Mouse (Mus musculus): Measurements from ENCODE around the gene Sinhcaf.
"Not testable (repeated sequence)": the region's sequence is repeated elsewhere in the genome, so short reads cannot be mapped to it uniquely, and the experiment has no call there.

Sinhcaf gene

DNA sequence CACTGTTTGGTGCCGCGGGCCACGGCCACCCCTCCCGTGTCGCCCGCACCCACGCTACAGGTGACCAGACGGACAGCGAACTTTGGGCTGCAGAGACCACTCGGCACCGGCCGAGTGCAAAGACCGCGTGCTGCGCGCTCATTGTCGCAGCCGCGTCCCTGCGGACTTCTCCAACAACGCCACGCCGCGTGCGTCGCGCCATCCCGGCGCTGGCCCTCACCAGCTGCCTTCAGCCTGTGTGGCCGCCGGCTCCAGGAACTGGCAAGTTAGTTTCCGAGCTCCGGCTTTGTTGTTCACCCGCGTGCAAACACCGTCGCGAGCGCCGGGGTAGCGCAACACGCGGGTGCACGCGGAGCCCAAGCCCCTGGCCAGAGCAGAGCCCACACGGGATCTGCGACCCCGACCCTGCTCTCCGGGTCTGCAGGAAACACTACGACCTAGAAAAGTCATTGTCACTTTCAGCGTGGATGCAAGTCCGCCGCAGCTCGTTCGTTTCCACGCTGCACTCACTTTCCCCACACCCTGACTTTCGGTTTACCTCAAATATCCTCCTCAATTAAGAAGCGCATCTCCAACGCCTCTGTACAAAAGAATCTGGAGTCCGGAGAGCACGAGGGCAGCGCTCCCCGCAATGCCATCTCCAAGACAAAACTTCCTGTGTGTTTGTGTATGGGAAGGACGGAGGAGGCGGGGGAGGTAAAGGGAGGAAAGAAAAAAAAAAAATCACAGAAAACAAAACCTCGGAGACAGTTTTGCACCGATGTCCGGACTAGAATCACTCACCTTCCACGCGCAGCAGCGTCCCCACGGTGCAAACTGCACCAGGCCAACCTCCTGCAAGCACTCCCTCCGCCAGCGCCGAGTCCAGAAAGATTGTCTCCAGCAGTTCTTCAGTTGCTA is 508 bp downstream of the Sinhcaf start:
- peak; percentile 69 for DNase-seq

DNA sequence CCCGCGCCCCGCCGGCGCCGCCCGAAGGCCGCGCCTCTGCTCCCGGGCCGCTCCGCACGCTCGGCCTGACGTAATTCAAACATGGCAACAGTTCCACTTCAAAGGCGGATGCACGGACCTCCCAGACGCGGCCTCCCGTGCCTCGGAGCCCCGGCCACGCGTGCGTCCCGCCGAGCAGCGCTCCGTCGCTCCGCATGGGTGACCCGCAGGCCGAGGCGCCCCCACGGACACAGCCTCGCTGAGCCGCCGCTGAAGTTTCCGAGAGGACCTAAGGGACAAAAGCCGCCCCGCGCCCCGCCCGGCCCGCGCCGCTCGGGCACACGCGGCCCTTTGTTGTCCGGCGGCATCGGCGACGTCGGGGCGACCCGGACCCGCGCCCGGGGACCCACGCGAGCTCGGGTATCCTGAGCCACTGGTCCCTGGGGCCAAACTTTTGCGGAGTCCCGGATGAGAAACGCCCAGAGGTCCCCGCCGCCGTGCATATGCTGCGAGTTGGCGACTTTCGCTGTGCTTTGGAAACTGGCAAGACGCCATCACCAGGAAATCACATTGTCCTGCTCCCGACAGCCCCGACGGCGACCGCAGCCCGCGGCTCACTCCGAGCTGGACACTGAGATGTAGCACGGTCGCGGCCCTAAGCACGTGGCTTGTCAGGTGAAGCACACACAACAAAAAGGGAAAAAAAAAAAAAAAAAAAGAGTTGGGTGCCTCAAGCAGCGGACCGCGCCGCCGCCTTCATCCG is 1.3 kb downstream of the Sinhcaf start:
- peak; percentile 82 for DNase-seq

DNA sequence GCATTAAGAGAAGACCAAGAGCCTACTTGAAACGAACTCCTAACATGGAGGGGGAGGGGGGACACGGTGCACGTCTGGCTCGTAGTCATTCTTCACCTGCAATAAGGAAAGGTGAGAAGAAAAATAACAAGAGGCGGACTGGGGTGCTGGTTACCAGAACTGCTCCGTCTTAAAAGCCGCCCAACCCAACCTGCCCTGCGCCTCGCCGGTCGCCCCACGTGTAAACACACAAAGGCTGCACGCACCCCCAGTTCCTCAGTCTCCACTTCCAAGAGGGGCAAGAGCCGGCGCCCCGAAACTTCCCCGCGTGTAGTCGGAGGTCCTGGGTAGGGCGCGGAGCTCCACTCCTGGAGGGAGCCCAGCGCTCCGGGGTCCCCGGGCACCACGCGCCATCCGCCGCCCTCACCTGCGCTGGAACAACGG is 1.9 kb downstream of the Sinhcaf start:
- DNase-seq = no peak

DNA sequence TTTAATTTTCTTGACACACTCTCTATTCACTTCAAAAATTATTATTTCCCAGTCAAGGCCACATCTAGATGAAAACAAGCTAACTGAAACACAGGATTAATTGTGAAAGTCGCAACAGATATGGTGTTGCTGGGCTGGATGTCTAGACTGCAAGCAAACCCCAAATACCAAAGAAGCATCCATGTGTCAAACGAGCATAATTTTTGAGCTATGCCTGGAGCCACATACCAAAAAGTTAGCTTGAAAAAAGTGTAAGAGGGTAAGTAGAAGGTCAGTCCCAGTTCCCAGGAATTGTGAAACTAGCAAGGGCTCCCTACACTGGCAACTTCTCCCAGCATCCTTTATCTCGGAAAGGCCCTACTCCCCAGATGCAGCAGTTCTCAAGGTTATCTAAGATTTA is 2.6 kb downstream of the Sinhcaf start:
- peak; percentile 25 for DNase-seq

DNA sequence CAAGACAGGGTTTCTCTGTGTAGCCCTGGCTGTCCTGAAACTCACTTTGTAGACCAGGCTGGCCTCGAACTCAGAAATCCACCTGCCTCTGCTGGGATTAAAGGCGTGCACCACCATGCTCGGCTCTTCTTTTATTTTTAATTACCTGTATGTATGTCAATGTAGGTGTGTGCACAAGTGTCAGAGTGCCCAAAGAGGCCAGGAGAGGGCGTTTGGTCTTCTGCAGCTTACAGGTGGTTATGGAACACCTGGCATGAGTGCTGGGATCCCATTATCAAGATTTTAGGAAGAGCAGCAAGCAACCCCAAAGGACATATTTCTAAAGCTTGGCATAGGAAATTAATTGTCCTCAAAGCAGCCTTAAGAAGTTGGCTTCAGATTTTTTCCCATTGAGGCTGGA is 3.9 kb downstream of the Sinhcaf start:
- no peak for DNase-seq

DNA sequence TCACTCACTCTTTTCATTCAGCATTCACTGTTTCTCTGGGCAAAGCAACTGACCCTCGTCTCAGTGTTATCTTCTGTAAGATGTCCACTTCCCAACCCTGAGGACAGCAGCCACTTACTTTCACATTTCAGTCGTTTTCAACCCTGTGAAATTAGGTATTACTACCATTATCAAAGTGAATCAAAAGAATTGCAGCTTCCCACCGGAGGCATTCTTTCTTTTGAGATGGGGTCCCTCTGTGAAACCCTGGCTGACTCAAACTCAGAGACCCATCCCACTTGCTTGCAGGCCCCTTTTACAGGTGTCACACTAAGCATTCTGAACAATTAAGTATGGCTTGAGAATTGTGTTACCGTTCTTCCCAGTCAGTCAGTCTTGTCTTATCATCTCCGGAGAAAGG is 4.4 kb downstream of the Sinhcaf start:
- no peak for DNase-seq

DNA sequence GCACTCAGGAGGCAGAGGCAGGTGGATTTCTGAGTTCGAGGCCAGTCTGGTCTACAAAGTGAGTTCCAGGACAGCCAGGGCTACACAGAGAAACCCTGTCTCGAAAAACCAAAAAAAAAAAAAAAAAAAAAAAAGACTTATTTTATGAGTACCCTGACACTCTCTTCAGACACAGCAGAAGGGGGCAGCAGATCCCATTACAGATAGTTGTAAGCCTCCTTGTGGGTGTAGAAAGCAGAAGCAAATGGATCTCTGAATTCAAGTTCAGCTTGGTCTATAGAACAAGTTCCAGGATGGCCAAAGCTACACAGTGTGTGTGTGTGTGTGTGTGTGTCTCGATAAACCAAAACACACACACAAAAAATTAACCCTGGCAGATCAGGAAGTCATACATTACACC is 5.9 kb downstream of the Sinhcaf start:
- DNase-seq = not testable (repeated sequence)

DNA sequence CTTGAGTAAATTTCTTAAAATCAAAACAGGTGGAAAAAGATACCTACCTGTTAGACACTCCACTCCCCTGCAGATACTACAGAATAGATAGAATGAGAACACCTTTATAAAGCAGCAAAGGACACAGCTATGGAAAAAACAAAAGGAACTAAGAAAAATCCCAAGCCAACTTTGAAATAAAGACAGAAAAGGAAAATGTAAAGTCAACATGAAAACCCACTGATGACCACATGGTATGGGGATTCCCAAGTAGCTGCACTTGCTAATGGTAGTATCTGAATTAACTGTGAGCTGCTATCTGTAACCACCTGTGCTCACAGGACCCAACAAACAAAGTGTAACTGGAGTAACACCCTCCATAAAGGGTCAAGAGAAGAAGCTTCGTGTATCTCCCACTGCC is 8.6 kb downstream of the Sinhcaf start:
- DNase-seq = no peak

DNA sequence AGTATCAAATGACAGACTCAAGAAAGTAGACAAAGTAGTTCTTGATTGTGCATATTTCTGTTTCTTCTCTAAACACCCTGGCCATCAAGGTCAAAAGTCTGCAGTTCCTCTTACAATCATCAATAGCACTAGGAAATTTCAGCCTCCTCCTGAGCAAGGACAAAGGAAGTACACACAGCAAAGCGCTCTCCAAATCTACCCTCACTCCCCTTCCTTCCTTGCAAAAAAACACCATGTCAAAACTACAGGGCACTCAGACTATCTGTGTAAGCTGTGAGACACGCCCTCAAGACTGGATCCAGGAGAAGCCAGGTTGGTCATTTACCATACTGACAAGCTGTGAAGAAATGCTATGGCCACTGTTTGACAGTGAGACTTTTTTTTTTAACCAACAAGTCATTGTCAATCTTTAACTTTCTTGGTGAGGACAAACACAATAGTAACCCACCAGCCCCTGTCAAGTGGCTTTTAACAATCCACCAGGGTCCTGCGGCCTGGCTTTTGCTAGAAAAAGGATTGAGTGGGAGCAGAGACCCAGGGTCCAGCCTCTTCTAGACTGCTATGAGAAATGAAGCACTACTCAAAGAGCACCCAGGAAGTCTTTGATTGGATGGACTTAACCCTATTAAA is 11.2 kb downstream of the Sinhcaf start:
- no peak for DNase-seq

DNA sequence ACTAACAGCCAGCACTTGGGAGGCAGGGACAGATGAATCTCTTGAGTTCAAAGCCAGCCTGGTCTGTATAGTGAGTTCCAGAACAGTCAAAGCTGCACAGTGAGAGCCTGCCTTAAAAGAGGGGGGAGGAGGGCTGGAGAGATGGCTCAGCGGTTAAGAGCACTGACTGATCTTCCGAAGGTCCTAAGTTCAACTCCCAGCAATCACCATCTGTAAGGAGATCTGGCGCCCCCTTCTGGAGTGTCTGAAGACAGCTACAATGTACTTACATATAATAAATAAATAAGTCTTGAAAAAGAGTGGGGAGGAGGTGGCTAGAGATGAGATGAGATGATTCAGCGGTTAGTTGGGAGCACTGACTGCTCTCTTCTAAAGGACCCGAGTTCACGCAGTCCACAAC is 15.0 kb downstream of the Sinhcaf start:
- DNase-seq = no peak

DNA sequence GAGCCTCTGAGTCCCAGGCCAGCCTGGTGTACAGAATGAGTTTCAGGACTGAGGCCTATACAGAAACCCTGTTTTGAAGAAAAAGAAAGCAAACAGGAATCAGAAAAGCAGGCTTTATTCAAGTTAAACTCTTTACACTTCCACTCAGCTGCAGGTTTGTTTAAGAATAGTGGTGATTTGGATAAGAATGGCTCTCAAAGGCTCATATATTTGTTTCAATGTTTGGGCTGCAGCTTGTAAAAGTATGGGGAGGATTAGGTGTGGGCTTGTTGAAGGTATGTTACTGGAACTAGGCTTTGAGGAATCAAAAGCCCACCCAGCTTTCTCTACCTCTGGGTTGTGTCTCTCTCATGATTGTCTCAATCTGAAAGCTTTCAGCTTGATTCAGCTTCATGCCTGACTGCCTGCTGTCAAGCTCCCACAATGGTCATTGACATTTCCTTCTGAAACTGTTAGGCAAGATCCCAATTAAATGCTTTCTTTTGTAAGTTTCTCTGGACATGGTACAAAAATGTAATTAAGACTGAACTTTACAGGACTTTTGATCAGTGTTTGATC is 27.3 kb downstream of the Sinhcaf start:
- DNase-seq = no peak

DNA sequence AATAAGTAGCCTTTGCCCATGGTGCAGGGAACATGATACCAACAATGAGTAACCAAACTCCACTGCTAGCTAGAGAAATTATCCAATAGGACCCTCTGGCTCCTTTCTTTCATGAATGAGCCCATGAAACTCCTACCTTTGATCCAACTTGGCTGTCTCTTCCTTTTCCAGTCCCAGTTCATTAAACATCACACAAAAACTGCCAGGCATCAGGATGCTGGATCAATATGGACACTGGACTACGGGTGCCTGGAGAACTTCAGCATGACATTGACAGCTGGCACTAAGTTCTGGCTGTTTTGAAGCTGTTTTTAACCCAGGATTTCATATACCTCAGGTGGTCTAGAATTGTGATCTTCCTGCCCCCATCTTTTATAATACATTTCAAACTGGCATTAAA is 28.6 kb downstream of the Sinhcaf start:
- no peak for DNase-seq

DNA sequence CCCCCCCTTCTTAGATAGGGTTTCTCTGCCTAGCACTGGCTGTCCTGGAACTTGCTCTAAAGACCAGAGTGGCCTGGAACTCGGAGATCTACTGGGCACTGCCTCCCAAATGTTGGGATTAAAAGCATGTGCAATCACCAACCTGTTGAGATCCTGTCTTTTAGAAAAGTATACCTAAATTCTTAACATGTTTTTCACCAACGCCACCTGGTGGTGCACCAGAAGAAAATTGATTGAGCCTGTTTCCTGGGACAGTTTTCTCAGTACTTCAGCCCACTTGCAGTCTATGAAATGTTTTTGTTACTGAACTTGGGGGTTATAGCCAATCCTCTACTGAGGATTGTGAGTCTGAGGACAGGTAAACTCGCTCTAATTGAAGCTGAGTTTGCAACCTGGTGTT is 29.4 kb downstream of the Sinhcaf start:
- DNase-seq = no peak

DNA sequence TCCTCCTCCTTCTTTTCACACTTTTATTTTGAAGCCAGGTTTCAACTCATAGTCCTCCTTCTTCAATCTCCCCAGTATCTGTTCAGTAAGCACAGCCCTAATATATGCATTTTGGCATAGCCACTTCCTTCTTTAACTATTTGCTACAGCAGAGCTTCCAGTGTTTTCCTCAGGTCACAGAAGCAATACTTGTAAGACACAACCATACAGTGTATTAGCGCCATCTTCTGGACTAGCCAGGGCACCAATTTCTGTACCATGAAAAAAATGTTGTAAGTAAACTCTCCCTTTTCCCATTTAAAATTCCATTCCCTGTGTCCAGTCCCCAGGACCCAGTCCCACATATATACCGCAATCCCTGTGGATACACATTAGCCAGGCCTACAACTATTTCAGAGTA is 32.3 kb downstream of the Sinhcaf start:
- DNase-seq = peak; percentile 81

DNA sequence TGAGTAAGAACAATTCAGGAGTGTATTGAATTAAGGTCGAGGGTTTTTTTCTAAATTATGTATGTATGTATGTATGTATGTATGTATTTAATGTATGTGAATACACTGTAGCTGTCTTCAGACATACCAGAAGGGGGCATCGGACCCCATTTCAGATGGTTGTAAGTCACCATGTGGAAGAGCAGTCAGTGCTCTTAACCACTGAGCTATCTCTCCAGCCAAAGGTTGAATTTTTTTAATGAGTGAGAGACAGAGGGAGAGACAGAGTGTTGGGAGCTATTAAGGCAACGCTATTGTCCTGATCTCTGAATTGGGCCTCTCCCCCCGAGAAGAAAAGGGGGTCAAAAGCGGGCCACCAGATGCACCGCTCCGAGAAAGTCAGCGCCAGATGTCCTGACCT is 34.4 kb downstream of the Sinhcaf start:
- not testable (repeated sequence) for DNase-seq

DNA sequence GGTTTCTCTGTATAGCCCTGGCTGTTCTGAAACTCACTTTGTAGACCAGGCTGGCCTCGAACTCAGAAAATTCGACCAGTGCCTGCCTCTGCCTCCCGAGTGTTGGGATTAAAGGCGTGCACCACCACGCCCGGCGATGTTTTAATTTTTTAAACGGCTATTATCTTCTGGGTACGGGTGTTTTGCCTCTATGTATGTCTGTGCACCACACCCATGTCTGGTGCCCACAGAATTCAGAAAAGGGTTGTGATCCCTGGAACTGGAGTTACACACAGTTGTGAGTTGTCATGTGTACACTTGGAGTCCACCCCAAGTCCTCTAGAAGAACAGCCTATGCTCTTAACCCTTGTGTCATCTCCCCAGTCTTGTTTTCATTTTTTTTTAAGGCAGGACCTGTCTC is 39.3 kb downstream of the Sinhcaf start:
- no peak for DNase-seq

DNA sequence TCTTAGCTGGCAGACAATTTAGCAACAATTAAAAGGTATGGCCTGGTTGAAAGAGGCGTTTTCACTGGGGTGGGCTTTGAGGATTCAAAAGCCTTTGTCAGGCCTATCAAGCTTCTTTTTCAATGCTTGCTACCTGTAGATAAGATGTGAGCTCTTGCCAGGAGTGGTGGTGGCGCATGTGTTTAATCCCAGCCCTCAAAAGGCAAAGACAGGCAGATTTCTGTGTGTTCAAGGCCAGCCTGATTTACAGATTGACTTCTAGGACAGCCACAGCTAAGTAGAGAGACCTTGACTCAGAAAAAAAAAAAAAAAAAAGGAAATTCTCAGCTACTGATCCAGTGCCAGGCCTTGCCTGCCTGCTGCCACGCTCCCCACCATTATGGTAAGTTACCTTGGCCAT is 43.5 kb downstream of the Sinhcaf start:
- DNase-seq = no peak

DNA sequence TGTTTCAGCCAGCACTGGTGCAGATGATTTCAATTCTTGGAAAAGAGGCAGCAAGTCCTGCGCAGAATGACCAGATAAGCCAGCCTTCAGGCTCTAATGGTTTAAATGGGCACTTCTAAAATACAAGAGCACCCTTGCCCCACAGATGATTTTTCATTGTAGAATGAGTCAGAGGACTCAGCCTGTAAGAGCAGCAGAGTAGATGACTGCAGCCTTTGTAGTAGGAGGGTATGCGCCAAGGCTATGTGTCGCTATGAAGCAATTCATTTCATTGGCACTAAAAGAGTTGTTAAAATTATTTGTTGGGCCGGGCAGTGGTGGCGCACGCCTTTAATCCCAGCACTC is 49.8 kb downstream of the Sinhcaf start:
- DNase-seq = no peak

DNA sequence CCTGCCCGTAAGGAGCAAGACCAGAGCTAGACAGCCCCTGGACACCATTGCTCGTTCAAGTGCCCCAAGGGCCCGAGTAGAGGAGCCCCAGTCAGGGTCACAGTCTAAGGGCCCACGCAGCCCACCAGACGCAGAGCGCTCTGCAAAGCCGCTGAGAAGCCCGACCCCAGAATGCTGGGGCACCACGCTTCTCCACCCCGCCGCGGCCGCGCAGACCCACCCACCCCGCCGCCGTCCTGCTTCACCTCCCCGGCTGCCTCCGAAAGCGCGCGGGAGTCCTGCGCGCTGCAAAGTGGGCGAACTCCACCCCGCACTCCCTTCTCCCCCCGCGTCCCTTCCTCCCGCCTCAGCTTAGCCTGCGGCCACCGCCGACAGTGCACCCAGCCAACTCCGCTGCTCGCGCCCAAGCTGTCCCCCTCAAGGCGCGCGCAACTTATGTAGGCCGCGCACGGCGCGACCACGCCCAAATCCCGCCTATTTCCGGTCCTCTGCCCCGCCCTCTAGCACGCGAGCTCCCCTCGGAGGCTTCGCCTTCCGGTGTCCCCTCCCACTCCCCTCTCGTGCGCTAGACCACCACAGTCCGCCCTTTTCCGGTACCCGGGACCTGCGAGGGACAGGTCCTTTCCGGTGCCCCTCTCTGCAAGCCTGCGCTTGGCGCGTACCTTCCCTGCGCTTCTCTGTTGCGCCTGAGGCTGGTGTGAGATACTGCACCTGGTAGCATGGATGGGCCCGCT is 50.3 kb downstream of the Sinhcaf start, which contains the start of gene Caprin2:
Gene Caprin2 (minus strand): TSS at position 465 of the 734 bp plus-strand sequence.
- DNase-seq = peak; percentile 98

DNA sequence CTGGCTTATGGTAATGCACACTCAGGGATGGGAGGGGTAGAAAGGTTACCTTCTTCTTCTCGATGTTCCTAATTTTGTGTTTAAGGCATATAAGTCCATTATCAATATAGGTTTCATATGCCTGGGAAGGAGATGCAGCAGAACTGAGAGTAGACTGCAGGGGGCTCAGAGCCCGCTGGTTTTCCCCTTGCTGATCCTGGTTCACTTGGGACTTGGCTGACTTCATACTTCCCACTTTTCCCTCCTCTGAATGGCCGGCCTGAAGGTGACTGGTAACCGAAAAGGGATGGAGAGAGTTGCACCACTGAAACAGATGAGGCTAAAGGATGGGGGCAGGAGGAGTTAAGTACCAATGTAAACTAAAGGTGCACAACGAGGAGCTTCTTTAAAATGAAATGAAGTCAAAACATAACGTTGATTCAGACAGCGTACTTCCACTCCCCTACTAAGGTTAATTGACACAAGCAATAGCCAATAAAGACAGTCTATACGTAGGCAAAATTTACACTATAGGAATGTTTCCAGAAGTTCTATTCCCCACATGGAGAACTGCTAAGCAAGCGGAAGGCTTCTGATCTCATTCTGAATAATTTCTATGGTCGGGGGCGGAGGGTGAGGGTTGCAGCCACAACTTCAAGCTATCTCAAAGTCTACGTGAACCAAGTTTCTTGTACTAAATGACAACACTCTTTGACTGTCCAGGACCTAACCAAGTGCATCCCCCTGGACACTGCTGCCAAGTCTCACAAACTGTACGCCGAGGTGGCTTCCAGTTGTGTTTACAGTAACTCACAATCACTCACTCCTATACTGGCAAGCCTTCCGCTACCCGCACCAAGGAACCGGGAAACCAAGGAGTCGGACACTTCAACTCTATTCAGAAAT is 51.1 kb downstream of the Sinhcaf start:
- peak; percentile 17 for DNase-seq

DNA sequence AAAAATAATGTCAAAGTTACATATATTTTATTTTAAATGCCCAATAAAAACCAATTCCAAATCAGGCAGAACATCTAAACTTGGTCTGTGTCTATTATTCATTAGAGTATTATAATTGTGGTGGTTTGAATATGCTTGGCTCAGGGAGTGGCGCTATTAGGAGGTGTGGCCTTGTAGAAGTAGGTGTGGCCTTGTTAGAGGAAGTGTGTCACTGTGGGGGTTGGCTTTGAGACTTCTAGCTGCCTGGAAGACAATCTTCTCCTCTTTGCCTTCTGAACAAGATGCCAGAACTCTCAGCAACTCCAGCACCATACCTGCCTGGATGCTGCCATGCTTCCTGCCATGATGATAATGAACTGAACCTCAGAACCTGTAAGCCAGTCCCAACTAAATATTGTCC is 72.4 kb downstream of the Sinhcaf start:
- no peak for DNase-seq
